Mouse (Mus musculus) bone marrow, adult 2 months (tissue): Measurements from ENCODE around the gene Tat. TPM values are rescaled to one million over a fixed set of nuclear protein-coding genes. Genes with fewer than 3 reads are reported as not detected.

ENCODE experiments used
- H3K27ac ChIP-seq: fragments of 200-500 bp; 2 replicates; pipeline ENCODE4 v1.5.1; 2012; ENCODE audit warnings: low read depth, mild to moderate bottlenecking, control low read depth, inconsistent platforms, low read length; ENCODE audit not compliant: control insufficient read depth, poor library complexity, insufficient read depth
- H3K4me1 ChIP-seq: fragments of 200-500 bp; 2 replicates; pipeline ENCODE4 v1.6.1; 2011; ENCODE audit warnings: low read length; ENCODE audit not compliant: control insufficient read depth, insufficient read depth
- H3K4me3 ChIP-seq: fragments of 200-500 bp; replicated peaks from 2 replicates; pipeline ENCODE3; 2011; ENCODE audit warnings: mild to moderate bottlenecking, low read depth, low read length, control low read depth; ENCODE audit not compliant: control insufficient read depth
- CTCF ChIP-seq: fragments of 200-500 bp; IDR thresholded peaks from 2 replicates; pipeline ENCODE4 v1.5.1; 2011; ENCODE audit warnings: low read length, control low read depth; ENCODE audit not compliant: control insufficient read depth, insufficient read depth
- POLR2A ChIP-seq: fragments of 200-500 bp; IDR thresholded peaks from 2 replicates; pipeline ENCODE4 v1.6.1; 2011; ENCODE audit warnings: low read depth, mild to moderate bottlenecking, control low read depth, low read length, borderline replicate concordance; ENCODE audit not compliant: control insufficient read depth
- WGBS: fragments of 180-500 bp; shearing (Covaris S2); methylation state at CpG from one replicate; pipeline ENCODE4 v1.1.7; 2018; 5-methylcytosine and 5-hydroxymethylcytosine counted together
- polyA plus RNA-seq: library from polyadenylated mRNA; stranded (reverse); fragments of >200 nt; gene quantifications from 2 replicates; pipeline ENCODE4 v1.2.4, GENCODE M21; 2011; ENCODE audit warnings: low replicate concordance; ENCODE audit not compliant: missing spikeins, insufficient read depth, insufficient read length

Tat gene
- polyA plus RNA-seq, 1 experiment: 9.6 TPM

- Histone ChIP-seq H3K4me1 (no peaks in the 10 kb centered on the region), H3K27ac (no peak overlapping the region), H3K4me3 (no peak overlapping the region)
- WGBS: 77% methylated on average over 13 of the region's 13 CpGs
- TF ChIP-seq POLR2A (no peak), CTCF (no peak)
Measured at GRCm38 (mm10) chr8:109954486-109954948, 35.7 kb upstream of the Tat start.

DNA sequence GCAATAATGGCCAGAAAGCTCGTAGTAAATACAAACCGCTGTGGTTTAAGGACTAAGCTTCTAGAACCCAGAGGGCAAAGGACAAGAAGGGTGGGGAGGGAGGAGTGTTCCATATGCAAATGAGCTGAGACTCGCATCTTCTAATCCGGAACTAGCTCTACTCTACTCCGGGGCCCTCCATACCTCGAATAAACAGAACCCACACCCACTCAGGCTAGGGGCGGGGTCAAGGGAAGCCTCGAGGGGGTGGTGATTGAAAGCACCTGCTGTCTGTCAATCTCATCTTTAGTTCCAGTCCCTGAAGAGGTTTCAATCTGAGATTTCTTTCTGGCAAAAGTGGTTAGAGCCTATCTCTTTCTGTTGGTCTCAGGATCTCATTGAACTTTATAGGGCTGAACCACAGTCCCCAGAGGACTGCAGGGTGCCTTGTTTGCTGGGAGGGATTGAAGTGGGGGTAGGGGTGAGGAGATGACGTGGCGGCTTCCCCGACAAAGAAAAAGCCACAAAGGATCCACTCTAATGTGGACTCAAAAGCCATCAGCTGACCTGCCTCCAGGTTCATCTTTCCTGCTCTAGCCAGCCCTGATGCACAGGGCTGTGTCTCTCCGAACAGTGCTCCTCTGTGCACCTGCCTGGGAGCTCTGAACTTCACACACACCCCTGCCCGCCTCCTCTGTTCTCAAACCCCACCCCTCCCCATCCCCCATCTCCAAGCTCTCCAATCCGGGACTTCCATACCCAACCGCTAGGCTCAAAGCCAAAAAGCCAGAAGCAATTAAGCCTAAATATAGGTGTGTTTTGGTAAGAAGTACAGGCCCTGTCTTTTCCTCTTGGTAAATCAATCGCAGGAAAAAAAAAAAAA, 32.8 kb upstream of the Tat start:
- Histone ChIP-seq H3K4me3 (no peak overlapping the region), H3K4me1 (no peaks in the 10 kb centered on the region), H3K27ac (no peak overlapping the region)
- 37% methylated on average over 16 of the region's 16 CpGs for WGBS
- TF ChIP-seq POLR2A (no peak), CTCF (no peak)

DNA sequence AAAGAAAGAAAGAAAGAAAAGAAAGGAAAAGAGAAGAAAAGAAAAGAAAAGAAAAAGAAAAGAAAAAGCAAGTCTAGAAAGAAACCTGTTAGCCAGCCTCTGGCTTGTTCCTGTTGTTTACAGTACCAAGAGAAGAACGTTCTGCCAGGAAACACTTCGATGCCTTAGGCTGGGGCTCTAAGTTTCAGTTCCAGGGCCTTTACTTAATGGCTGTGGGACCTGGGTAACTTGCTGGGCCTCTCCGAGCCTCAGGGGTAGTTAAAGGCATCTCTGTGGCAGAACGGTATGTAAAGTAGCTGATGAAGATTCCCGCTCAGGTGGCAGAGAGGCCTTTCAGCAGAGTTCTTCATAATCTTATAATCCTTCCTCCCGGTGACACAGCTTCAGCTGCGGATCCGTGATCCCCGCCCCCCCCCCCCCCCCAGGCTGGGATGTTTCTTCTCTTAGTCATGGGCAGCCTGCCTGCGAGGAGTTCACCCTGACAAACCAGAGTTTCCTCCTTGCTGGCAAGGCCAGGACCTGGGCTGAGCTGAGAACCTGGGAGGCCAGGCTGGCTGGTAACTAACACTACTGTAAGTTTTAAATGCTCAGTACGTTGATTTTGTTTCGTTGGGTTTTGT, 32.1 kb upstream of the Tat start:
- WGBS: 59% methylated on average over 12 of the region's 12 CpGs
- Histone ChIP-seq H3K4me3 (no peak overlapping the region), H3K27ac (no peak overlapping the region), H3K4me1 (no peaks in the 10 kb centered on the region)
- TF ChIP-seq CTCF (no peak), POLR2A (no peak)

DNA sequence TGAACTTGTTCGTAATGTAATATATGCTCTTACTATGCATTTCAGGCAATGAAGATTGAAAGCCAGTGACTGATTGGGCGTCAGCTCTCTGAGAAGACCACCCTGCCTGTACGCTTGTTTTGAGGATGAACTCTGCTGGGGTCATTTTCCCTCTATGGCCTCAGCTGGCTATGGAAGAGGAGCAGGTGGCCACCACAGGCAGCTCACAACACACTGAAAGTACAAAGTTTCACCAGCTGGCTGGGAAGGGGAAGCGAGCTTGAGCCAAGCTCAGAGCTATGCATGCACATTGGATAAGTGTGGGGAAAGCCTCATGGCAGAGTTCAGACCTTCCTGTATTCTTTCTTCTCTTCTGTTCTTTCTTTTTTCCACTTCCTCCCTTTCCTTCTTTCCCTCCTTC, 31.1 kb upstream of the Tat start:
- Histone ChIP-seq H3K27ac (no peak overlapping the region), H3K4me3 (no peak overlapping the region), H3K4me1 (no peaks in the 10 kb centered on the region)
- WGBS: 67% methylated on average over 4 of the region's 4 CpGs
- TF ChIP-seq POLR2A (no peak), CTCF (no peak)

DNA sequence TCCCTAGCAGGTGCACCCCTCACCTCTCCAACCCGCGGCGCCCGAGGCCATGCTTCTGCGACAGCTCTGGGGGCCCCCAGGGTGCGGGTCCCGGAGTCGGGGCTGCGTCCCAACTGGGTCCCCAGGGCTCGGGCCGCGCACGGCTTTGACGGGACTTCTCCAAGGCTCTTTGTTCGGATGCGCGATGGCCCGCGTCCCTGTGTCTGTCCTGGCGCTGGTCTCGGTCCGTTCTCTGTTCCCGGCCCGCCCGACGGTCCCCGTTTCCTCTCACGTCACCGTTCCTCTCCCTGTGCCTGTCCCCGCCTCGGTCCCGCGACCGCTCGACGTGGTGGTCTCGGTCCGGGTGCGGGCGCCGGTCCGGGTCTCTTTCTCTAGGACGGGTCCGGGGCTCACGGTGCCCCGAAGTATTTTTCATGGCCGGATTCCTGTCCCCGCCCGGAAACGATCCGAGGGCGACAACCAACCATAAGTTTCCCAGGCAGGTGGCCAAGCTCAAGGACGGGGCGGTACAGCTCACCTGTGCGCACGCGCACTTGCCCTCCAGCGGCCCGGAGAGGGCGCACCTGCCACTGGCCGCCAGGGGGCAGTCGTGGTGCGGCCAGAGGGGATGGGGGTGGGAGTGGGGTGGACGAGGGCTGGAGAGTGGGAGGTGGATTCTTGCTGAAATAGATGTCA, 28.4 kb upstream of the Tat start, which contains the start of gene Marveld3:
Marveld3 (minus strand) TSS at position 511 of the 675 bp plus-strand sequence.
- WGBS: 6% methylated on average over 64 of the region's 64 CpGs
- H3K27ac ChIP-seq: no peak within 1 kb of the TSS

DNA sequence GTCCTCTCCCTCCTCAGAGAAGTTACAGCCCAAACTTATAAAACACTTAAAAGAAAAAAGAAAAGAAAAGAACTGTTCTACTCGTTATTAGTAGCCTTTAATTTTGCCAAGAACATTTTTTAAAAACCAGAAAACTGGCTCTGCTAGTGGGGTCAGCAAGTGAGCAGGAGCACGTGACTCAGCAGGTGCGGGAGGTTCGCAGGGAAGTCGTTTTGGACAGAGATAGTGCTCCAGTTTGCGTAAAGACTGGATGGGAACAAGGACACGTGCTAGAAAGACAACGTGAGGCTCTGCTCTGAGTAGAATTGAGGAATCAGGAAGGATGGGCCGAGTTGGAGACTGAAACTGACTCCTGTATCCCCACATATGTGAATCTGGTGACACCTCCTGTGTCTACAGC, 27.3 kb upstream of the Tat start:
- WGBS: 60% methylated on average over 9 of the region's 9 CpGs
- Histone ChIP-seq H3K27ac (no peak overlapping the region), H3K4me3 (no peak overlapping the region), H3K4me1 (no peaks in the 10 kb centered on the region)
- no peak for TF ChIP-seq POLR2A
- TF ChIP-seq CTCF: no peak

More for the DNA sequence above, 28.4 kb upstream of the Tat start, which contains the start of gene Marveld3:
- no peak within 1 kb of the TSS for H3K4me3 ChIP-seq
- TF ChIP-seq POLR2A: no peak
- peak; percentile 54; the same call in 1 of the 2 replicates for TF ChIP-seq CTCF
- H3K4me1 ChIP-seq: no peaks in the 10 kb centered on the region

DNA sequence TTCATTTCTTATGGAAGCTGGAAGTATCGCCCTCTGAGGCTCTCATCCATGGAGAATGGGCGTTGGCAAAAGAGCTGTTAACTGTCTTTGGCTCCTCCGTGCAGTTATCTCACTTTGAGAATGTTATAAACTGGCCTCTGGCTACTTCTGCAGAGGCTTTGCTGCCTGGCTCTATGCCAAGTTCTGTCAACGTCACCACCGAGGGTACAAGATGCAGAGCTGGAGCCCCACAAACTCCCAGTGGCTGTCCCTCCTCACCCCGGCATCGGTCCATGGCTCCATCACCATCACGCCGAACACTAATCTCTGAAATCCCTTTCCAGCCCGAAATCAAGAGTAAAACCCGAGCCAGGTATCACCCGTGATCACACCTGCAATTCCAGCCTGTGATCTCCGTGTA, 26.8 kb upstream of the Tat start:
- WGBS: 68% methylated on average over 13 of the region's 13 CpGs
- Histone ChIP-seq H3K27ac (no peak overlapping the region), H3K4me3 (no peak overlapping the region), H3K4me1 (no peaks in the 10 kb centered on the region)
- TF ChIP-seq CTCF: no peak
- no peak for TF ChIP-seq POLR2A

DNA sequence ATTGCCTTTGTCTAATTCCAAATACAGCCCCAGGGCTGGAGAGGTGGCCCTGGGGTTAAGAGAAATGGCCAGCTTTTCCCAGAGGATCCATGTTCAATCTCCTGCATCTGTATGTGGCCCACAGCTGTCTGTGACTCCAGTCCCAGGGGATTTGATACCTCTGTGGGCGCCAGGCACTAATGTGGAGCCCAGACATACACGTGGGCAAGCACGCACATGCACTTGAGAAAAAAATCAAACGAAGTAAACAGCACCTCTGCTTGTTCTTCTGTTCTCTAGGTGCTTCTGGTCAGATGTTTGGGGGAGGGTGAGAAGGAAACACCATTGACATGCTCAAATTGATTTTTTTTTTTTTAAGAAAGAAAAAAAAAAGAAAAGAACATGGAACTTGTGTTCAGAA, 26.1 kb upstream of the Tat start:
- WGBS: 59% methylated on average over 4 of the region's 4 CpGs
- Histone ChIP-seq H3K27ac (no peak overlapping the region), H3K4me1 (no peaks in the 10 kb centered on the region), H3K4me3 (no peak overlapping the region)
- no peak for TF ChIP-seq POLR2A
- no peak for TF ChIP-seq CTCF
